Mouse (Mus musculus) hindbrain, embryonic 10.5 days (tissue): Measurements from ENCODE around the gene Necap2. TPM values are rescaled to one million over a fixed set of nuclear protein-coding genes. Genes with fewer than 3 reads are reported as not detected.

Experiments used
- DNase-seq: peaks from one replicate; pipeline ENCODE4 v3.0.0-alpha.2; 2017; ENCODE audit warnings: low spot score
- H3K27ac ChIP-seq: fragments of 300-500 bp; sonication (generic); 2 replicates; pipeline ENCODE4 v1.5.1; 2016; ENCODE audit warnings: mild to moderate bottlenecking, moderate library complexity
- H3K27me3 ChIP-seq: fragments of 300-500 bp; sonication (generic); 2 replicates; pipeline ENCODE4 v1.6.1; 2016; ENCODE audit warnings: mild to moderate bottlenecking; ENCODE audit not compliant: poor library complexity, insufficient read depth, severe bottlenecking
- H3K36me3 ChIP-seq: fragments of 300-500 bp; sonication (generic); 2 replicates; pipeline ENCODE4 v1.6.1; 2016; ENCODE audit warnings: mild to moderate bottlenecking, moderate library complexity
- H3K4me1 ChIP-seq: fragments of 300-500 bp; sonication (generic); replicated peaks from 2 replicates; pipeline ENCODE4 v1.6.1; 2016; ENCODE audit warnings: mild to moderate bottlenecking
- H3K4me3 ChIP-seq: fragments of 300-500 bp; sonication (generic); 2 replicates; pipeline ENCODE4 v1.5.1; 2016; ENCODE audit warnings: mild to moderate bottlenecking, moderate library complexity
- H3K9me3 ChIP-seq: fragments of 300-500 bp; sonication (generic); 2 replicates; pipeline ENCODE4 v1.6.1; 2016; ENCODE audit warnings: mild to moderate bottlenecking, moderate library complexity
- WGBS: fragments of 180-500 bp; shearing (Covaris S2); methylation state at CpG from one replicate; pipeline ENCODE4 v1.1.7; 2016; 5-methylcytosine and 5-hydroxymethylcytosine counted together
- polyA plus RNA-seq: library from polyadenylated mRNA; unstranded; fragments of >200 nt; fragmentation: Nextera tagmentation; extraction: Ambion mirVana; gene quantifications from 2 replicates; pipeline ENCODE4 v1.2.1, GENCODE M21; 2016

Necap2 gene
- 60.2 and 66.0 TPM in 2 replicates for polyA plus RNA-seq

DNA sequence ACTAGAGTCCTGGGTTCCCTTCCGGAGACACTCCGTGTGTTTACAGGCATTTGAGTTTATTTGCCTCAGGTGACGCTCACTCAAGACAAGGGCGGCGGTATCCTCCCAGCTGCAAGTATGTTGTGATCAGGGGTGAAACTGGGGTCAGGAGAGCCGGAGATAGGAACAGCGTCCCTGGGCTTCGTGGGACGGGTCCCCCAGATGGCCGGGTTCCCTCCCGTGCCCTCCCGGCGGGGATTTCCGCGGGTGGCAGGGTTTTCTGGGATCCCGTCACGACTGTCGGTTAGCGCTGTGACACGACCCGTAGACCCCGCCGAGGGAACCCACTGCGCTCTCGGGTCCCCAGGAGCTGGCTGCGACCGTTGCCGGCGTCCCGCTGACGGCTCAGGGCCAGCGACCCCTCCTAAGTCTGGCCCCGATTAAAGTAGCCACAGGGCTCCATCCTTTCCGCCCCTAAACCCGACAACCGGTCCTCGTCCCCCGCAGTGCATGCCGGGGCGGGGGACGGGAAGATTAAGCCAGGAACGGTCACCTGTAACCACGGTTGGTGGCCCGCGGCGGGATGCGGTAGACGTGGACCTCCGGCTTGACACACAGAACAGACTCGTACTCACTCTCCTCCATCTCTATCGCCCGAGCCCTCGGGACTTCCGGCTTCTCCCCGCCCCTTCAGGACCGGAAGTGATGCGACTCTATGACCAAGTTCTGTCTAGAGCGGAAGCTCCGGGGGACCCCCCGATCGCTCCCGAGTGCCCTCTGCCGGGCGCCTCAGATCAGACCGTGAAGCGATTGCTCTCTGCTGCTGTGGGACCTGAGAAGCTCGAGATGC lies at the start of gene Necap2:
Necap2 (minus strand) TSS at position 677 of the 829 bp plus-strand sequence.
- peak within 1 kb of the TSS; percentile 86 for H3K27ac ChIP-seq
- no peaks in the 10 kb centered on the region for H3K9me3 ChIP-seq
- H3K4me3 ChIP-seq, result peak within 1 kb of the TSS; percentile 92
- H3K27me3 ChIP-seq, result no peaks in the 10 kb centered on the region
- H3K4me1 ChIP-seq, result peaks cover 17% of the 10 kb centered on the region
- DNase-seq, result peak; percentile 96
- under 1% methylated on average over 67 of the region's 67 CpGs for WGBS
- peaks cover 33% of the 10 kb centered on the region for H3K36me3 ChIP-seq

DNA sequence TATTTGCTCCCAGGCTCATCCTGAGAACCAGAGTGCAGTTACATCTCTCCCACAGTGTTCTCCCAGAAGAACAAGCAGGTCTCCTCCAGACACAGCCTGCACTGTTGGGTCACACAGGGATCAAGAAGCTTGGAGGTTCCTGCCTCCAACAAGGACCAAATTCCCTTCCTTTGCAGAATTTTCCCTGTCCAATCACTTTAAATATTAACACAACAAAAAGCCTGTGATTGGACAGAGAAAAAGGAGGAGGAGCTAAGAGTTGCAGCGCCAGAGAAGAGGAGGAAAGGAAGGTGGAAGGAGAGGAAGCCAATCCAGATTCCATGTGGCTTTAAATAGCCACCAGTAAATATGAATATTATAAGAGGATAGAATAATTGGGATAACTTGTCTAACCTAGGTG lies 44.9 kb upstream of the Necap2 start:
- no peak overlapping the region for H3K4me3 ChIP-seq
- H3K4me1 ChIP-seq, result peaks cover 50% of the 10 kb centered on the region
- no peaks in the 10 kb centered on the region for H3K27me3 ChIP-seq
- no peak for DNase-seq
- H3K27ac ChIP-seq, result no peak overlapping the region
- no peaks in the 10 kb centered on the region for H3K9me3 ChIP-seq
- H3K36me3 ChIP-seq, result peaks cover 62% of the 10 kb centered on the region
- 46% methylated on average over 1 of the region's 1 CpGs for WGBS

DNA sequence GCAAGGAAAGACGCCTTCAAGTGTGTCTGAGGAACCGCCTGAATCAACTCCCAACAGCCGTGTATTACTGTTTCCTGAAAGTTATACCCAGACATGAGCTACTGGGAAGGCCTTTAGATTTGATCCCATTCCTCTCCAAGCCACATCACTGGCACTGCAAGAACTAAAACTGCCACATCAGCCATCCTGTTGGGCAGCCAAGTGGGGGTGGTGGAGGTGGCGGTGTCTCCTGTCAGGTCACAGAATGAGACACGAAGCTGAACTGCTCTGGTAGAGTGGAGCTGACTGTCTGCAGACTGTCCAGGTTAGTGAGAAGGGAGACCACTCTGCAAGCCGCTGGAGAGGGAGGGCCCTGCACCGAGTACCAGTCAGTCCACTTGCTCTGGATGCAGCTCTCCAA lies 44.5 kb upstream of the Necap2 start:
- 88% methylated on average over 7 of the region's 7 CpGs for WGBS
- Histone ChIP-seq H3K27me3 (no peaks in the 10 kb centered on the region), H3K27ac (no peak overlapping the region), H3K9me3 (no peaks in the 10 kb centered on the region), H3K4me3 (no peak overlapping the region), H3K4me1 (peaks cover 50% of the 10 kb centered on the region), H3K36me3 (peaks cover 66% of the 10 kb centered on the region)
- no peak for DNase-seq

DNA sequence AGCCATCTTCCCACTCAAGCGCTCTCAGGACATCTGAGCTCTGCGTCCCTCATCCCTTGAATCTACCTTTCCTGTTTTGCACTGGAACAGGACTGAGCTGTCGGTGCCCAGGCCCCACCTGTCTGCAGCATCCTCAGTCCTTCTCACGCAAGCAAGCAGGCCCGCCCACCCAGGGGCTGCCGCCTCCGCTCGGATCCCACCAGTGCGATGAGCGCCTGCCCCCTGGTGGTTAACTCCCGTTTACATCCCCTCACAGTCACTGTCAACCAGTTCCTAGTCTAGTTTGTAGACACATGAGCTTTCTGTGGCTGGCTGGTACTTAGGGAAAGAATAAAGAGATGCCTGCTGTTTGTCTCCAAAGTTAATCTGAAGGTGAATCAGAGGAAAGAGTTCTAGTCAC lies 42.5 kb upstream of the Necap2 start:
- peaks cover 70% of the 10 kb centered on the region for H3K36me3 ChIP-seq
- WGBS, result 26% methylated on average over 11 of the region's 11 CpGs
- no peaks in the 10 kb centered on the region for H3K27me3 ChIP-seq
- no peak overlapping the region for H3K4me3 ChIP-seq
- peak; percentile 70 for DNase-seq
- no peaks in the 10 kb centered on the region for H3K9me3 ChIP-seq
- no peak overlapping the region for H3K27ac ChIP-seq
- H3K4me1 ChIP-seq, result peaks cover 60% of the 10 kb centered on the region

DNA sequence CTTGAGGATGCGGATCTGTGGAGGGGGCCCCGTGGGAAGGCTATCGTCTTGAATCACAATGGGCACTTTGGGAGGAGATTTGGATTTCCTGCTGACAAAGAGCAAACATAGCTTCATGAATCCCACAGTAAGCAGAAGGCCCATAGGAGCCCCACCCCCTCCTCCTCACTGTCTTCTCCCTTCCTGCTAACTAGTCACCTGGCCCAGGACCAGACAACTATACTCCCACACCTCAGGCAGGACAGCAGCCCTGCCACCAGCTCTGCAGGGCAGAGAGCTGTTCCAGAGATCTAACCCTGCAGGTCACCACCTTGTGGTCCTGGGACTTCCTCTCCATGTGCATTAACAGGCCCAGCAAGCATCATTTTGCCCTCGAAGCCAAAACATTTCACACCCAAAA lies 40.5 kb upstream of the Necap2 start:
- Histone ChIP-seq H3K27ac (no peak overlapping the region; the same call in 1 of the 2 replicates), H3K36me3 (peaks cover 81% of the 10 kb centered on the region), H3K9me3 (no peaks in the 10 kb centered on the region), H3K4me3 (no peak overlapping the region), H3K4me1 (peaks cover 67% of the 10 kb centered on the region), H3K27me3 (no peaks in the 10 kb centered on the region)
- DNase-seq, result no peak
- WGBS, result 82% methylated on average over 4 of the region's 4 CpGs

DNA sequence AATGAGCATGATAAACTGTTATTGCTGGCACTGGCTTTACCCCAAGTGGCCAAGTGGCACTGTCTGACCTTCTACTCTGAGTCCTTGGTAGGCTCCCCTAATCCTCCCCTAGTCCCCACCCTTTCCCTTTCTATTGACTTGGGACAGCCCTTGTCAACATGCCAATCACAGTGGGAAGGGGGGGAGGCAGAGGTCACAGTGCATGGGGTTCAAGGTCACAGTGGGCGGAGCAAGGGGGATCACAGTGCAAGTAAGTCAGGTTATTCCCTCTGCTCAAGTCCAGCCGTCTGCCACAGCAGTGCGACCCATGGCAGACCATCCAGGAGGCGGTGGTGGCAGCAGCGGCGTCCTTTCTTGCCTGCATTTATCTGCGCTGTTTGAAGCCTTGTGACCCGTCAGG lies 37.2 kb upstream of the Necap2 start:
- peak; percentile 37 for DNase-seq

DNA sequence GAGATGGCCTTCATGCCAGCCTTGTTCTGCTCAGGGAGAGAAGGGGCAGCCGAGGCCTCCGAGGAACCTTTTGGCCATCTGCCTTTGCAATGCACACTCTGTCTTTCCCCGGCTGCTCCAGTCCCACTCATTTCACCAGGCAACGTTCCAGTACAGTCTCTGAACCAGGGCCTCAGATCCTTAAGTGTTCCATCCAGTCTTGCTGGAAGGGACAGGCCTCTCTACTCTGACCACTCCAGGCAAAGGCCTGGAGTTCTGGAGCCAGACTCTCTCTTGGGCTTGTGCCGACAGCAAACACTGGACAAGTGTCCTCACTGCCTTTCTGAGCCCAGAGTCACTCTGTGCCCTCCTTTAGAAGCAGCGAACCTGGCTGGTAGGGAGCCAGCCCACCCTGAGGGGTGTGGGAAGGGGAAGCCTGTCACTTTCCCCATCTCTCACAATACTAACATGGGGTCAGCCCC lies 36.4 kb upstream of the Necap2 start:
- H3K27ac ChIP-seq, result peak overlapping the region; percentile 29; the same call in 1 of the 2 replicates
- WGBS, result 92% methylated on average over 6 of the region's 6 CpGs
- no peak for DNase-seq
- H3K4me1 ChIP-seq, result peaks cover 40% of the 10 kb centered on the region
- no peaks in the 10 kb centered on the region for H3K27me3 ChIP-seq
- H3K9me3 ChIP-seq, result peaks cover 11% of the 10 kb centered on the region
- no peak overlapping the region for H3K4me3 ChIP-seq
- peaks cover 97% of the 10 kb centered on the region for H3K36me3 ChIP-seq

More for the DNA sequence above, 37.2 kb upstream of the Necap2 start:
- no peak overlapping the region for H3K27ac ChIP-seq
- H3K4me3 ChIP-seq, result no peak overlapping the region
- no peaks in the 10 kb centered on the region for H3K27me3 ChIP-seq
- H3K36me3 ChIP-seq, result peaks cover 97% of the 10 kb centered on the region
- peaks cover 7% of the 10 kb centered on the region for H3K9me3 ChIP-seq
- H3K4me1 ChIP-seq, result peaks cover 47% of the 10 kb centered on the region
- 77% methylated on average over 8 of the region's 8 CpGs for WGBS

DNA sequence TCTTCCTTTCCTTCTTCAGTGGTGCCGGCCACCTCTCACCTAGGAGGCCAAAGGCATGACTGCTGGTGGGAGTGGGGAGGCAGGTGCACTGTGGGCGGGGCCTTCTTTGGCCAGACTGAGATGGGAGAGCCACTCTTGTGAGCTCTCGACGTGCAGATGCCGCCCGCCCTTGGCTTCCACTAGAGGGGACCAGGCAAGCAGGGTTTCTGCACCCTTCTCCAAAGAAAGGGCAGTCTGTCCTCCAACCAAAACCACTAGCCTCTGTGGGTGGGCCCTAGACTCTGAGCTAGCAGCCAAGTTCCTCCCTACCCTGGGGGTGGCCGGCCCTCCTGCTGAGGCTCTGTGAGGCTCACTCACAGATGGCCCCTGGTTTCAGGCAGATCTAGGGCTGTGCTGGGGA lies 35.7 kb upstream of the Necap2 start:
- H3K4me3 ChIP-seq, result no peak overlapping the region
- WGBS, result 82% methylated on average over 7 of the region's 7 CpGs
- H3K27ac ChIP-seq, result peak overlapping the region; percentile 29; the same call in 1 of the 2 replicates
- peaks cover 94% of the 10 kb centered on the region for H3K36me3 ChIP-seq
- H3K9me3 ChIP-seq, result peaks cover 11% of the 10 kb centered on the region
- no peaks in the 10 kb centered on the region for H3K27me3 ChIP-seq
- DNase-seq, result no peak
- peaks cover 34% of the 10 kb centered on the region for H3K4me1 ChIP-seq

DNA sequence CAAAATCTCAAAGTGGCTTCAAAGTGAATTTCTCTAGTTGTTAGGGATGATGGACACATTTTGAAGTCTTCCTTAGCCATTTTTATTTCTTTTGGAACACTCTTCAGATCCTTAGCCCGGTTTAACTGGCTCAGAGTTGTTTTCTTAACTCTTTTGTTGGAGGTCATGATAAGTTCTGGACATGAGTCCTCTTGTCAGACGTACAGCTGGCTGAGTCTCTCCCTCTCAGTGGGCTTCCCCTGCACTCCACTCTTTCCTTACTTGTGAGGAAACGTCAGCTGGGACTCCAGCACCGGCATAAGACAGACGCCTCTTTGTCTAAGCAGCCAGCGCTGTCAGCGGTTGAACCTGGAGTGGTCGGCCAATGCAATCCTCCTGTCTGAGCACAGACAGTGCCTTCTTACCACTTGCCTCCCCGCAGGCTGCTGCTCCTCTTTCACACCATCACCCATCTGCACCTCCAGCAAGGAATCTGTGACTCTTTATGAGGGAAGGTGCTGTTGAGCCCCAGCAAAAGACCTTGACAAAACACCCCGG lies 30.1 kb upstream of the Necap2 start:
- Histone ChIP-seq H3K27me3 (no peaks in the 10 kb centered on the region), H3K9me3 (peaks cover 11% of the 10 kb centered on the region), H3K4me1 (peaks cover 18% of the 10 kb centered on the region; the same call in 1 of the 2 replicates), H3K4me3 (no peak overlapping the region), H3K27ac (peak overlapping the region; percentile 53; the same call in 1 of the 2 replicates), H3K36me3 (peaks cover 40% of the 10 kb centered on the region)
- 44% methylated on average over 10 of the region's 10 CpGs for WGBS
- no peak for DNase-seq

DNA sequence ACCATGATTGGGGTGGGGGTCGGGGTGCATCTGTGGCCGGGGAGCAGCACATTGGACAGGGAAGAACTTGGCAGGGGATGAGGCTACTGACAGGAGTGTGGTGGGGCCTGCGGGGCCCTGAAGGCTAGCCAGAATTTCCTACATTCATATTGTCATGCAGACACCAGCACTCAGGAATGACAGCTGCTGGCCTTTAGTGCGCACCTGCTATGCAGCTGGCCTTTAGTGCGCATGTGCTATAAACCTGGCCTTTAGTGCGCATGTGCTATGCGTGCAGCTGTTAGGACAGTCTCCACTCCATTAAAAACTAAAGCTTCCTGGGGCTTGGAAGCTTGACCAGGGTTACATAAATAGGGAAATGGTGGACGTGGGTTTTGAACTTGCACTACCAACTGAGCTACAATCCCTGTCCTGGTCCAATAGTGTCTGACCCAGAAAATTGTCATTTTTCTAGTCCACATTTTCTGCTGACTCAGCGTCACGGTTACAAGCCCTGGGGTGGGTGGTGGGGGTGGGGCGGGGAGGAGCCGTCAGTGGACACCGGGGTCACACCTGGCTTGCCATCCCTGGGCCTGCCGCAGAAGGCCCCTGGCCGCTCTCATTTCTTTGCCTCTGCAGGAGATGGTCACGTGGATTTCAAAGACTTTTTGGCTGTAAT lies 28.5 kb upstream of the Necap2 start:
- no peak overlapping the region for H3K27ac ChIP-seq
- DNase-seq, result no peak
- H3K4me3 ChIP-seq, result no peak overlapping the region
- no peaks in the 10 kb centered on the region for H3K27me3 ChIP-seq
- peaks cover 18% of the 10 kb centered on the region; the same call in 1 of the 2 replicates for H3K4me1 ChIP-seq
- H3K36me3 ChIP-seq, result peaks cover 24% of the 10 kb centered on the region
- WGBS, result 78% methylated on average over 16 of the region's 16 CpGs
- H3K9me3 ChIP-seq, result peaks cover 11% of the 10 kb centered on the region

DNA sequence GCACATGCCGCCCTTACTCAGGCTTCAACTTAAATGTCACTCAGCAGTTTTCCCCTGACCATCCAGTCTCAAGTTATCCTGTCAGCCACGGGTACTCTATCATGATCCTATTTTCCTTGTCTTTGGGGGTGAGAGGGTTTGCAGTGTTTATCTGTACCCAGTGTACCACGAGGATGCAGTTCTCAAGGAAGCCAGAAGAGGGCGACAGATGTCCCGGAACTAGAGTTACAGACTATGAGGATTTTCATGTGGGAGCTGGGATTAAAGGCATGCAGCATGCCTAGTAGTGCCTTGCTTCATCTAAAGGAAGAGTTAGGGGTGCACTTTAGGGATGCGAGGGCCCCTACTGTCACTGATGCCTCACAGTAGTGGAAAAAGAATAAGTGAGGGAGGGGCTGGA lies 23.7 kb upstream of the Necap2 start:
- WGBS, result 69% methylated on average over 6 of the region's 6 CpGs
- Histone ChIP-seq H3K9me3 (no peaks in the 10 kb centered on the region), H3K36me3 (no peaks in the 10 kb centered on the region), H3K27me3 (no peaks in the 10 kb centered on the region), H3K4me3 (no peak overlapping the region), H3K27ac (no peak overlapping the region), H3K4me1 (peaks cover 12% of the 10 kb centered on the region)
- DNase-seq, result peak; percentile 33

DNA sequence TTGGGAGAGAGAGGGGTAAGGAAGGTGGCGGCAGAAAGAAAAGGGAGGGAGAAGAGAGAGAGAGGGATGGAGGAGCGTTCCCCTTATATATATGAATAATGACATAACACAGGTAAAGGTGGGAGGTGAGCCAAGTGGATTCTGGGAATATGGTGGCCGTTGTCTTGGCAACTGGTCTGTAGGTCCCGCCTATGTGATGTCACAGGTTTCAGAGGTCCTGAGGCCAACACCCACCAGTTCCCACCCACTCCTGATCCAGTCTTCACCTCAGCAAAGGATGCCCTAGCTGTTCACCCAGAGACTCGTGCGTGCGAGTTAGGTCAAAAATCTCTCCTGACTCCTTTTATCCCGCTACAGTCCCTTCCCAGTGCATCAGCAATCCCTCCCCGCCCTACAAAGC lies 23.1 kb upstream of the Necap2 start:
- WGBS, result 88% methylated on average over 9 of the region's 9 CpGs
- H3K9me3 ChIP-seq, result no peaks in the 10 kb centered on the region
- no peak for DNase-seq

DNA sequence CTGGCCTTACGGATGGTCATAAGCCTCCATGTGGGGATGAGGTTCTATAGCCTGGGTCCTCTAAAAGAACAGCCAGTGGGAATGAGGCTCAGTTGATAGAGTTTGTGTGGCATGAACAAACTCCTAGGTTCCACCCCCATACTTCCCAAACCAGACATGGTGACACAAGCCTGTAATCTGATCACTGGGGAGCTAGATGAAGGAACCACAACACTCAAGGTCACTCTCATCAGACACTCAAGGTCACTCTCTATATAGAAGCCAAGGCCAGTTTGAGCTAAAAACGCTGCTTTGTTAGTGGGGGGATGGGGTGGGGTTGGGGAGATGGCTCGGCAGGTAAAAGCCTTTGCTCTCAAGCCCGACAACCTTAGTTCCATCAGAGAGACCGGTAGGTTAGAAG lies 21.8 kb upstream of the Necap2 start:
- 83% methylated on average over 5 of the region's 5 CpGs for WGBS
- H3K27me3 ChIP-seq, result no peaks in the 10 kb centered on the region
- H3K4me3 ChIP-seq, result no peak overlapping the region
- H3K4me1 ChIP-seq, result peaks cover 11% of the 10 kb centered on the region
- no peaks in the 10 kb centered on the region for H3K36me3 ChIP-seq
- H3K27ac ChIP-seq, result no peak overlapping the region
- DNase-seq, result no peak
- no peaks in the 10 kb centered on the region for H3K9me3 ChIP-seq

More for the DNA sequence above, 23.1 kb upstream of the Necap2 start:
- H3K4me1 ChIP-seq, result peaks cover 11% of the 10 kb centered on the region
- no peak overlapping the region for H3K27ac ChIP-seq
- H3K4me3 ChIP-seq, result no peak overlapping the region
- no peaks in the 10 kb centered on the region for H3K27me3 ChIP-seq
- H3K36me3 ChIP-seq, result no peaks in the 10 kb centered on the region
